Mouse (Mus musculus) R1 (cell line): Measurements from ENCODE around the gene Ppara.

Experiments used
- DNase-seq: peaks from one replicate; pipeline ENCODE4 v3.0.0-alpha.2; 2018; ENCODE audit warnings: low read depth, low spot score

Gene Ppara

DNA sequence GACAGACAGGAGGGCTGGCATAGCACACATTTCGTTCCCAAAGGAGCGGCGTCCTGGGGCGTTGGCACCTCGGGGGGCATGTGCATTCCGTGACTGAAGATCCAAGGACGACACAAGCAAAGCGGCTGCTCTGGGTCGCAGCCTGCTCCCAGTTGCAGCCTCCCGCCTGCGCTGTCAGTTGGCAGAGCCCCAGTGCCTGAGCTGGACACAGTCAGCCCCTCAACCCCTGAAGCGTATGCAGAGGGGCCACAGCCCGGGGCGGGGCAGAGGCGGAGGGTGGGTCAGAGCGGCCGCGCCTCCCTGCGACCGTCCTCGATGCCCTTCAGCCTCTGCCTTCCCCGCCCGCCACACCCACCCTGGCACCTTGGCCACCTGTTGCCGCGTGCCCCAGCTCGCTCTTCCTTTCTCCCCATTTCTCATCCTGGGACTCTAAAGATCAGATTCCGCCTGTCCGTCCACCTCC, at the start of gene Ppara:
Gene Ppara (plus strand): TSS at position 413 of the 463 bp plus-strand sequence.
- peak; percentile 16 for DNase-seq

DNA sequence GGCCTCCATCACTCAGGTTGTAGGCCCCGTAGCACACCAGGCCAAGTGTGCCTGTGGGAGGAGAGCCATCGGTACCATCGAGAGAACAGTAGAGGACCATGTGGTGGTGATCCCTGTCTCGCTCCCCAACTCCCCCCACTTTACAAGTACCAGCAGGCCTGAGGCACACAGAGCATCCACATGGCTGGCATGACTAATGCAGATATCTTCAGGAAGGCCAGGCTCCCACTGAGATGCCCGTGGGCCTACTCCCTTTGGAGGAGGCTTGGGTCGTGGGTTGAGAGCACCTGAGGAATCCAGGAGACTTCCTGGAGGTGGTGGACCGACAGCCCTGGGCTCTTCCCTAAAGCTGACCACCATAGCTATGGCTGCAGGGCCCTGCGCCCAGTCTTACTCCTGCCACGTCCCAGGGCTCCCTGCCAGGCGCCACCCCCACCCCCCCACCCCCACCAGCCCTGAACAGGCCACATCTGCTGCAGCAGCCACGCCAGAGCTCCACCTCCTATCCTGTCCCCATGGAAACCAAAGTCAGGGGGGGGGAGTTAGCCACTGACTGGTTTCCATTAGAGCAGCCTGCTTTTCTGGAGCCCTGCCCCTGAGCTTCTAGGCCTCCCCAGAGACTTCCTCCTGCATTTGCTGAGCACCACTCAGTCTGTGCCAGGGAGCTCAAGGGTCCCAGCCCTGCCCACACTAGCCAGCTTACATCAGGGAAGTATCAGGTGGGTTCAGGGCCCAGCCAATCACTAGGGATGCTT, 48.0 kb upstream of the Ppara start:
- peak; percentile 28 for DNase-seq

DNA sequence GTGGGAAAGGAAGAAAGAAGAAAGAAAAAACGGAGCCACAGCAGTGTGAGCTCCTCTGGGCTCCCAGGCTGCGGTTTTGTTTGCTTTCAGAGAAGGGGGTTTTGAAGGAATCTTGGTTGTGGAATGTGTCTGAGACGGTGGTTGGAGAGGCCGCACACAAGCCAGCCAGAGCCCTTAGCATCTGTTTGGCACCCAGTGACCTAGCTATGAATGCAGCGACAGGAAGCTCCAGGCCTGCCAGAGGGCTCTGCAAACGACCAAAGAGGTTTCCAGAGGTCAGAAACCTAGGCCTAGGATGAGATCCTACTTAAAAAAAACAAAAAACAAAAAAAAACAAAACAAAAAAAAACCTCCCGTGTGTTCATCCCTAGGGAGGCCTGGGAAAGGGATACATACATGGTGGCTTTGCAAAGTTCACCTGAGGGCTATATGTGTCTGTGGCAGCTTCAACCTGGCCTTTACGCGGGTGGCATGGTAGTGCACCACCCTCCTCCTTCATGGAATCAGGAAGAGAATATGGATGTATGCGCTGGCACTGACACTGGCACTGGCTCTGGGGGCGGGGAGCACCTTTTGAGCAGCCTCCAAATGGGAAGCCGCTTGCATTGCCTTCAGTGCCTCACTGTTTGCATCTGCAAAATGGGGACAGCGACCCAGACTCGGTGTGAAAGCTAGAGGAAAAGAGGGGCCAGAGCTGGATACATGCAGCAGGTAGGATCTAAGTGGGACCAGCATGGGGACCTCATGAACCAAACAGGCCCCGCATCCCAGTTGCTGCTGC, 47.0 kb upstream of the Ppara start:
- DNase-seq: no peak

DNA sequence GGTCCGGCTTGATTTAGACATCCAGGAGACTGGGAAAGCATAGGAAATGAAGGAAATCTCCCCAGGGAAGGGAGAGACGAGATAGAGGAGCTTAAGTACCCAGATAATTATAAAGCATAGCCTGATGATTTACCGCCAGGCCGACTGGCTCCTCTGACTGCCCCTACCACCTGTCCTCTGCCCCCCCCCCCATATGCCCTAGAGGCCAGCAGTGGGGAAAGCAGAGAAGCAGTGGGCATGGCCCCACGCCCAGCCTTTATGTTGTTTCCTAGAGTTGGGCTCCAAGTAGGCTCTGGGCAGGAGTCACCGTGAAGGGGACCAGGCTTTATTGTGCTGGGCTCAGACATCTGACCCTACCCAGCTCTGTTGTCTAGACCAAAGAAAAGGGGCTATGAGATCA, 46.0 kb upstream of the Ppara start:
- no peak for DNase-seq

DNA sequence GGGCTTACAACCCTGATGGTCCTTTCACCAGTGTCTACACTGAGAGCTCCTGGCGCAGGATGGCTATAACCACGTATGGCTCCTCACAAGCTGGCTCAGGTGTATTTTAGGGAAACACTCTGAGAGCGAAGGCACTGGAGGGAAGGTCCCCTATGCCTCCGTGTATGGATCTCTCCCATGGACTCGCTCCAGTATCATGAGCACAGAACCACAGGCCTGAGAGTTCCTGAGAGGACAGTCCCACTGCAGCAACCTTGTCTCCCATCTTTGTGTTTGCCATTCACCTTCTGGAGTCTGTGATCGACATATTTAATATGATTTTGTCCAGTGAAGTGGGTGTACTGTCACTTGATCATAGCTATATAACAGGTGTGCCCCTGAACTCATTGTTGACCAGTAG, 45.3 kb upstream of the Ppara start:
- DNase-seq: no peak

DNA sequence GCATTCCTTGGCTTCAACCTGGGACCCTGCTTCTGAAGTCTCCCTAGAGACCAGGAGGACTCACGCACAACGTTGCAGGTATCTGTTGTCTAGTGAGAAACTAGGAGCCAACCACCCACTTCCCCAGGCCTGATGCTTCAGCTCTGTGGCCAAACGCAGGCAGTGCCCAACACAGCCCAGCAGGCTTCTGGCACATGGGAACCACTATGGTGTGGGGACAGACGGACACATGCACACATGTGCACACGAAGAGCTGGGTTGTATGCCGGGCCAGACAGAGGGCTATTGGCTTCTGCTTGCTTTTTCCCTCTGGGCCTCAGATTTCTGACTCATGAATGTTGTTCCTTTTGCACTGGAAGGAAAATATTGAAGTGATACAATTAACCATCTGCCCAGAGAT, 44.7 kb upstream of the Ppara start:
- no peak for DNase-seq

DNA sequence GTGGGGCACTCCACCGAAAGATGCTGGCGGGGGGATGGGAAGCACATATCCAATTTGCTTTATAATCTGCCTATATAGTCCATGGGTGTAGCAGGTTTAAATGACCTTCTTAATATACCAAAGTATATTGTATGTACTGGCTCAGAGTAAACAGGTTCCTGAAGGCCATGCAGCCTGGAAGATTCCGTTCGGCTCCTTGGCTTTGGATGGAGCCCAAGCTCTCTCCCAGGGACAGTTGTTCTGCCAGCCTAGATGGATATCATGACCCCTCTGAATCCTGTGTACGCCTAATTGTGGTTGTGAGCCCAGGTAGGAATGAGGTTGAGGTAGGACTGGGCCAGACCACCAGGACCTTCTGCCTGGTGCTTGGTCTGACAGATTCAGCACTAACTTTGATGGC, 43.9 kb upstream of the Ppara start:
- DNase-seq: no peak

DNA sequence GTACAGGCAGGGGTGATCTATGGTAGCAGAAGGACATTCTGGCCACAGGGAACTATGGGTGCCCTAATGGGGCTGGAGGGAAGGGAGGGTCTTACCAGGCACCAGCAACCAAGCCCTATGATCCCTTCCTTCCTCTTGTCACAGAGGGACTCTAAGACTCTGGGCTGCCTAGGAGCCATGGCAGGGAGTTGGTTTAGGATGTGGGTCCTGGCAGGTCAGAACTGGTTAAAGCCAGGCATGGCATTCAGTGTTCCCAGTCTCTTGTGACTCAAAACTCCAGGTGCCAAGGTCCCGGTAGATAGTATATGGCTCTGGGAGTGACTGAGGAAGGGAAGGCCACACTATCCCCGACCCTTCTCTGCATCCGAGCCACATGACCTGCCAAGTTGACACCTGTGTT, 41.7 kb upstream of the Ppara start:
- DNase-seq: no peak

DNA sequence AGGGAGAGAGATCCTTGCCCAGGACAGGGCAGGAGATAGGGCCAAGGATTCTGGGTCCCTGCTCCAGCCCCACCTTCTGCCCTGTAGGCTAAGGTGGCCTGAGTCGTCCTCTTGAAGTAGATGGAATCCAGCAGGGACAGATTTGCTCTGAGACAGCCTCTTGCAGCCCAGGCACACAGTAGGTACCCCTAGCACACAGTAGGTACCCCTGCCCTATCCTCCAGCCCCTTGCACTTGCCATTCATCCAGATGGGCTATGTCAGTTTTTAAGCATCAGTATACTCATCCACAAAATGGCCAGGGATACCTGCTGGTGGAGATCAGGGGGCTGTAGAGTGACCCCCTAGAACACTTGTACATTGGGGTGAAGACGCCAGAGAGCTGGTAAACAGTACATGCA, 41.0 kb upstream of the Ppara start:
- no peak for DNase-seq

DNA sequence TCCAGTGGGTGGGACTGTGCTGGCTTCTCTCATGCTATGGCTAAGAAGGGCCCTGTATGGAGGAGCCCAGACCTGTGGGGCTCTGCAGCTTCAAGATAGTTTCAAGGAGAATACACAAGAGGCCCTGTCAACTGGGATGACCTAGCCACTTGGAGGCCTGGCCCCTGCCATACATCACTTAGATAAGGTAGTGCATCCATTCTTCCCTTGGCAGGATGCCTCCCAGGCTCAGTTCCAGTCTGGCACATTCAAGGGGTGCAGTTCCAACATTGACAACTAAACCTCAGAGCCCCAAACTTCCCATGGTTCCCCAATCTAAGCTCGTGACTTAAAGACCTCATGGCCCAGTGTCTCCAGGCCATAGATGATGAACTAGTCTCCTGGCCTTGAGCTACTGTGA, 40.4 kb upstream of the Ppara start:
- DNase-seq: no peak

DNA sequence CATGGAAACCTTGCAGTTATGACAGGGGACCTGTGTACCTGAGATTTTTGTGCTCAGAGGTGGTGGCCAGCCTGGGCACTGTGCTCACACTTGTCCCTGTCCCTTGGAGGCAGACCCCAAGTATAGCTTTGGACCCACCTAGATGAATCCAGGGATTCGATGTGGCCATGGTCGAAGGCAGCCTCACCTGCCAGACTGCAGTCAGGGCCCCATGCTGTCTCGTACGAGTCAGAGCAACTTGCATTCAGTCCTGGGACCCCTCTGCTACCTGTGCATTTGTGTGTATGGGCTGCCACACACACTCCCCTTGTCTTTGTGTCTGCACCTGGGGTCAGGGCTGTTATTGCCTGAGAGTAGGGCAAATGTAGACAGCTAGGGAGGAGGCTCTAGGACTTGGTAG, 39.5 kb upstream of the Ppara start:
- DNase-seq: no peak

DNA sequence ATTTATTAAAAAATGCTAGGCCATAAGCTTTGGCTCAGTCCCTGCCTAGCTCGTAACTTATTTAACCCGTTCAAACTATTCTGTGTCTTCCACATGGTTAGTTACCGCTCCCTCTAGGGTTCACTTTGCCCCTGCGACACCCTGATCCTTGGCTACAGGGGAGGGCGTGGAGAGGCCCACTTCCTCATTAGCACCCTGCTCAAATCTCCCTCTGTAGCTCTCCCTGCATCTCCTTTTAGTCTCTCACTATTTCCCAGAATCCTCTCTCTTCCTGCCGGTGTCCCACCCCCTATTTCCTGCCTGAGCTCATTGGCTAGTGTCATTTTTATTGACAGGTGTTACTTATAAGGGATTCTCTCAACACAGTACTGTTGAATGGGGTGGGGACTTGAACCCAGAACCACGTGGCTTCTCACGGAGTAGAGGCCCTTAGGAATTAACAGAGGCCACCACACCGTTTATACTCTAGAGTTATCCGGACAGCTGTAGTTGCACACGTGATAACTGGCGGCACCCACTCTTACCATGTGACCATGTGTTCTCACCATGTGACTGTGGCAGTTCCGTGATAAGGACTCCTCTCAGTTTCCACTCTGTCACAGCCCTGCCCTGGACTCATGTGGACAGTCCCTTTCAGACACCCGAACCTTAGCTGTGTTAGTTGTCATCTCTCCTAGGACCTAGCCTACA, 36.3 kb upstream of the Ppara start:
- peak; percentile 57 for DNase-seq

DNA sequence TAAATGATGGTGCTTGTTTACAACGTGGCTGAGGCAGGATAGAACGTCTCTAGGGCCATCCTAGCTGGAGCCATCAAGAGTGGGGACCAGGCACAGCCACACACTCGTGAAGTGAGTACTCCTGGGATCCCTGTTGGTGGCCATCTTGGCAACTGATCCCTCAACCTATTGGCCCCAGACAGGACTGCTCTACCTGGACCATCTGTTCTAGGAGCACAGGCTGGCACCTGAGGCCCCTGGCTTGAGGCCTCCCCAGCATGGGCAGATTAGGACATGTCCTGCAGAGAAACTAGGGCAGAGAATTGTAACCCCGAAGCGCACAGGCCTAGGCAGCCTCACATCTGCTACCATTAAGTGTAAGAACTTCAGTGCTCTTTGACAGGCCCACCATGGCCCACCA, 35.3 kb upstream of the Ppara start:
- DNase-seq: no peak

DNA sequence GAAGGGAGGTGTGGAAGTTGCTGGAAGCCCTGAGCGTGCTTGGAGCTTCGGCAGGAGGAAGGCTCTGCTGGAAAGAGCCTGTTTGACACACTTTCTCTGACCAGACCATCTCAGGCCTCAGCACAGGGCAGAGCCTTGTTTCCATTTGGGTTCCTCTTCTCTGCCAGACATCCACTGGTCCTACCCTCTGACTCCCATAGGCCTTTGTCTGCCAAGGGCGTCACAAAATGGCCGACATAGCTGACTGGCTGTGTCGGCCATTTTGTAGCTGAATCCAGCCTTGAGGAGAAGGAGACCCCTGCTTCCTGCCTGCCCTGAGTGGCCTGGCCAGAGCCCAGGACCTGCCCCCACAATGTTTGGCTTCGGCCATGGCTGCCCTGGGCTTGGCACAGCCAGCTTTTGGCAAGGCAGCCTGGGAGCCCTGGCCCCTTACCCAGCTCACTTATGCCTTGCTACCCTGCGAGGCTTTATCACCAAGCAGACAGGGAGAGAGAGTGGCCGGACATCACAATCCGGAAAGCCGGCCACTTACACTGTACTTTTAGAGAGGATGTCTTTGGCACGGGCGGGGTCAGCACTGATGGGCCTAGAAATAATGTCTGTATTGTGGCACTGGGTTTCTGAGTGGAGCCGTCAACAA, 34.8 kb upstream of the Ppara start:
- peak; percentile 43 for DNase-seq

DNA sequence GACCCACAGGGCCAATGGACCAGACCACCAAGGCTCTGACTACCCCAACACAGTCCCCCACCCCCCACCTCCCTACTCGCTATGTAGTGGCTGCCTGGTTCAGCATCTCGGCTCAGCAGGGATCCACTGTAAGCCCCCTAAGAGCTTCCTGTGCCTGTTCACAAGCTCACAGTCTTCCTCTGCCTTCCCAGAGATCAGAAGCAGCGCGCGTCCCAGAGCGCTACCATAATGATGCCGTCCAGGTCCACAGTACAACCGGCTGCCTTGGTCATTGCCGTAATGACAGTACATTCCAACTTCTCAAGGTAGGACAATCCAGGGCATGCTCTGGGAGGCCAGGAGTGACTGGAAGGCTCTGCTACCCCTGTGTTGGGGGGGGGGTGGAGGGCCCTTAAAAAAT, 34.1 kb upstream of the Ppara start:
- no peak for DNase-seq

DNA sequence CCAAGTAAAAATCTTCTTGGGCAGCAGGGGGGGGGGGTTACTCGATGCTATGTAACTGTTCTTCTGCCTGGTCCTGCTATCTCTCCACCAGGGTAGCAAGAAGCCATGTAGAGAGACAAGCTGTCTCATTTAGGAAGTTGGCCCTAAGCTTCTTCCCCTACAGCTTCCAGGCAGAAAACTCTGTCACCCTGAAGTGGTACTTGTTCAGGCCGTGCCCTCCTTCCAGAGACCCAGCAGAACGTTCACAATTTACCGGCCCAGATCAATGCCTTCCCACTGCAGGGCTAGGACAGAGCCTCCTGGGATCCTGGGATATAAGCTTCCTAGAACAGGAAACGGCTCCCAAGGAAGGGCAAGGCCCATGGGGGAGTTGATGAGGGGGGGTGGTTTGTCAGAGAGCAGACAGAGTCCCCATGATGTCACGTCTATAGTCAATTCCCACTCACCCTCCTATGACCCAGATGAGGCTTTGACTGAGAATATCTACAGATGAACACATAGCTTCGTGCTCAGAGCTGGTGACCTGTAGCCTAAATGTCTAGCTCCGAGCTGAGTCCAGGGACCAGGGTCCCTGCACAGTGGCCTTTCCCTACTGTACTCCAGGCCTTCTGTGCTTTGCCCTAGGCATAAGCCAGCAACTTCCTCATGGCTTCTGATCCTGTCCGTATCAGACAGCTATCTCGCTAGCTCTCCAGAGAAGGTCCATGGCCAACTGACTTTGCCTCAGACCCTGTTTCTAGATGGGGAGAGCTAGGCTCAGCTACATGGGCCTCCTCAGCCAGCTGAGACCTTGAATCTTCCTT, 33.5 kb upstream of the Ppara start:
- DNase-seq: no peak

DNA sequence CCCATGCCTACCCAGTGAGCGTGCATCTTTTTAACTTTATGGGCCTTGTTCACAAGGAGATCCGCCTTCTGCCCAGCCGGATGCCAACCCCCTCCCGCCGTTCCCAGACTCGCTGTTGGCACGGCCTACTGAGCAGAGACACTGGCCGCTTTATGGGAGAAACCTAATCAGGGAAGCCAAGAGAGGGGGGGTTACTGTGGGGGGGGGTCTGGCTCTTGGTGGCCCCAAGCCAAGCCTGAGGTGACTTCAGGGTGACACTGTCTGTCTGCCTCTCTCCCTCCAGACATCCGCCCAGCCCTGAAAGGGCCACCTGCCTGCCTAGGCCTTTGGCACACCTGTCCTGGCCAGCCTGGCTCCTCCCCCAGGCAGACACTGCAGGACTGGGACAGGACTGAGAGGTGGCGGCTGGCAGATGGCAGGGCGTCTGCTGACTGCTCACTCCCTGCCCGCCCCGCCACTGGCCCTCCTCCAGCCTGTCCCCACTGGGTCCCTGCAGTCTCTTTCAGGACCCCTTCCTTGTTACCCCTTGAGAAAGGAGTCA, 32.3 kb upstream of the Ppara start:
- DNase-seq: no peak

DNA sequence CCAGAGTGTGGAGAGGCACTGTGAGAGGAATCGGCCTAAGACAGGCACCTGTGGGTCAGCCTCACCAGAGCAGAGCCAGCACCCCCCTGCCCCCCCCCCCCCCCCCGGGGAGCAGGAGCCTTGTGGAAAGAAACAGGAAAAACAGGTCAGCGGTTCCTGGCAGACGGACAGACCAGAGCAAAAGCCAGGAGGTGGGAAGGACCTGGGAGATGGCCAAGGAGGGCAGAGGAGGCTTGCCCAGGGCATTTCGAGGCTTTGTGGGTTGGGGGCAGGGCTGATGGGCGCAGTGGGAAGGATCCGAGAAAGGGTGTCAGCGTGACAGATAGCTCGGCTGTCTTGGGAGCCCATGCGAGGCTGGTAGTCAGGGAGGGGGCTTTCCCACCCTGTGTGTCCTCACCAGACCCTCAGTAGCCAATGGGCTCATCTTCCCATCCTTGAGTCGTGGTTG, 31.6 kb upstream of the Ppara start:
- no peak for DNase-seq

DNA sequence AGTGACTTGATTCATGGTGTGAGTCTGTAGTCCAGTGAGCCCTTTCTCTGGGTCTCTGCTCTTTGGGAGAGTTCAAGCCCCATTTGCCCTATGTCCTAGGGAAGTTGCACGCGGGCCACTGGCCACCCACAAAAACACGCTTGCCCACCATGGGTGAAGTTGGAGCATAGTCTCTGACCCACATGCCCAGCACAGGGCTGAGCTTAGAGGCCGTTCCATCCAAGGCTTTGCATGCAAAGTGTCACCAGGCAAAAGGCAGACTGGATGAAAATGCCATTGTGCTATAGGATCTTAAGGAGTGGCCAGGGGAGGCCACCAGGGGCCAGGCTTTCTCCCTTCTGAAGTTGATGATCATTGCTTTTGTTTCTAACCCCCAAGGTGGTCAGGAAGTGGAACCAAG, 30.9 kb upstream of the Ppara start:
- no peak for DNase-seq

DNA sequence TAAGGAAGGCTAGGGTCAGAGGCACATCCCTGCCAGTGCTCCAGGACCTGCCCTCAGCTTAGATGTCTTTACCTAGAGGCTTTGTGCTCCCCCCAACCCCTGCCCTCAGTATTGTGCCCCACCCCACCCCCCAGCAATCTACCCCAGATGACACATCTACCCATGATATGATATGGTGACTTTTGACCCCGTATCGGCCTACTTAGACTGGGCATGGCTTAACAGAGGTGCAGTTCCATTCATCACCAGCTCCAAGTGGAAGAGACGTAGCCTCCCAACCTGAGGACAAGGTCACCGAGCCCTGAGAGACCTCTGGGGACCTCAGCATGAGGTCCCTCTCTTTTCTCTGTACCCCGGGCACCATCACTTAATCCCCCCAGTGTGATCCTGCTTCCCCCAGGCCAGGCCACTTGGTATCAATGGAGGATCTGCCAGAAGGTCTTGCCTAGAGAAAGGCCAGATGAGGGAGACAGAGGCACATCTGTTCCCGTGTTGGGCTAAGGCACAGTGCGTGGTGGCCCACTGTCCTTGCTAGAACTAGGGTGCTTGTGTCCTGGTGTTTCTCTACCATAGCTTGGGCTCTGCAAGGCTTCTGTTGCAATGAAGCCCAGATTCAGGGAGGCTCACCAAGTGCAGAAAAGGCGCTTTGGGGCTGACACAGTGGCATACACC, 30.3 kb upstream of the Ppara start:
- DNase-seq: no peak
